Mouse (Mus musculus): ENCODE data around the gene Bcl9l.

The Bcl9l gene

GRCm38 (mm10) chr9:44513610-44514009, 31.0 kb downstream of the Bcl9l start:
- DNase-seq = no peak

- DNase-seq = no peak
These were observed 31.5 kb downstream of the Bcl9l start for GRCm38 (mm10) chr9:44514147-44514546.

GRCm38 (mm10) chr9:44515131-44515751, 32.6 kb downstream of the Bcl9l start:
- peak; percentile 83 for DNase-seq

DNA sequence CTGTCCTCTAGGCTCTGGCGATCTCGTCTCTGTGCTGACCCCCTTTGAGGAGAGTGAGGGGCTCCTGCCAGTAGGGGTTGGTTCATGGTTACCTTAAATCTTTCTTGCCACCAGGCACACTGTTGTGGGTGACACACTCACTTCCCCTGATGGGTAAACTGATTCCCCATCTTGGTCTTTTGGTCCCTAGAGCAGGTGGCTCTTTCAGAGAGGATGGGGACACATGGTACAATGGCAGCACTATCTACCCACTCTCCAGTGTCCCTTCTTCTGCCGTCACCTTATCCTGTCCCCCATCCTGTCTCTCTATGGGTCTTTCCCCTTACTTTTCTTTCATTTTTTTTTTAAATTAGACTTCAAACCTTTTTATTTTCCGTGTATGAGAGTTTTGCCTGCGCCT, 33.3 kb downstream of the Bcl9l start:
- DNase-seq = no peak

DNA sequence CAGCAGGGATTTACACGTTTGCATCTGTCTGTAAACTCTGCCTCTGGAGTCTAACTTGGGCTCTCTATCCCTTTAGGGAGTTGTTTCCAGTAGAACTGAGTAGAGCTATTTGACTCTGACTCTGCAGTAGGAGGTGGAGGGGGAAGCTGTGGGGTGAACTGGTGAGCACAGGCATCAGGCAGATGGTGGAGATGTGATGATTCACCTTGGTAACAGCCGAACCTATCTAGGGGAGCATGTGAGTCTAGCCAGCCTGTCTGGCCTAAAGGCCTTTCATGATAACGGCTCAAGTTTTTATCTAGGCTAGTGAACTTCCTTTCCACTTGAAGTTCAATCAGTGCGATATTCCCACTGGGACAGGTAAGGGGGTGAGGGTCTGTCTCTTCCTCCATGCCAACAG, 34.7 kb downstream of the Bcl9l start:
- DNase-seq = no peak

DNA sequence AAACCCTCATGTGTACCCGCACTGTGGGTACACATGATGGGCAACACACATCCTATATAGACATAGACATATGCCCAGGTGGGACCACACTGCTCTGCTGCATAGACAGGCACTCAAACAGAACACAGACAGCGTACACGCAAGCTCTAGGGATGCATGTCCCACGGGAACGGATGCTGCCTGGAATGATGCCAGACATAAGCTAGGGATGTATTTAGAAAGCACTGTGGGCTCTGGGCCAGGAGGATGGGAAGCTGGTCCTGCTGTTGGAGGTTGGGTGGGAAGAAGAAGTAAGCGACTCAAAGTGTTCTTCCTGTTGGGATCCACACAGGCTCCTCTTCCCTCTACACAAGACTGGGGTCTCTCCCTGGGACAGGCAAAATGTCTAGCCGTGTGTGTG, 35.4 kb downstream of the Bcl9l start:
- DNase-seq = no peak

GRCm38 (mm10) chr9:44521927-44522326, 39.3 kb downstream of the Bcl9l start:
- DNase-seq = no peak

DNA sequence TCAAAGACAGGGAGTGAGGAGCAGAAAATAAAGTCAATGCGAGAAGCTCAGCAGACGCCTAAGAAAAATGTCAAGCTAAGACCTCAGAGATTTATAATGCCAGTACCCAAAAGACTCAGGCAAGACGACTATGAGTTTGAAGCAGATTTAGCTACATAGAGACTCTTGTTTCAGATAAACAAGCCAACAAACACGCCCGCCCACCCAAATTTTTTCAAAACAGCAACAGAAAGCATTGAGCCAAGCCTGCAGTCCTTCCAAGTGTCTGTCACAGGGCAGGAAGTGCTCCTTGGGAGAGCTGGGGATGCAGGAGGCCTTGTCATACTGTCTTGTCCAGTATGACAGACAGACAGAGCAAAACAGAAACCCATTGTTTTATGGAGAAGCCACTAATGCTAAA, 41.1 kb downstream of the Bcl9l start:
- DNase-seq = no peak

- no peak for DNase-seq
These were observed 41.7 kb downstream of the Bcl9l start for GRCm38 (mm10) chr9:44524235-44524826.

- no peak for DNase-seq
These were observed 42.4 kb downstream of the Bcl9l start for GRCm38 (mm10) chr9:44525001-44525400.

DNA sequence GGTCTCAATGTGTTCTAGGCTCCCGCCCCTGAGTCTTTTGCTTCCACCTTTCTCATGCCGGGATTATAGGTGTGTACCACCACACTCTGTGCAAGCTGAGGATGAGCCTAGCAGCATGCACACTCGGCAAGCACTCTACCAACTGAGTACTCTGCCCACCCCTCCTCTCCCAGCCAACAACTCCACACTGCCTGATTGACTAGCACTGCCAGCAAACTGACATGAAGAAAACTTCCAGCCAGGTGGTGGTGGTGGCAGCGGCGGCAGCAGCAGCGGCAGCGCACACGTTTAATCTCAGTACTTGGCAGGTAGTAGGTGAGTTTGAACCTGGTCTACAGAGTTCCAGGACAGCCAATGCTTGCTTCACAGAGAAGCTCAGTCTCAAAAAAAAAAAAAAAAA, 43.0 kb downstream of the Bcl9l start:
- no peak for DNase-seq

DNA sequence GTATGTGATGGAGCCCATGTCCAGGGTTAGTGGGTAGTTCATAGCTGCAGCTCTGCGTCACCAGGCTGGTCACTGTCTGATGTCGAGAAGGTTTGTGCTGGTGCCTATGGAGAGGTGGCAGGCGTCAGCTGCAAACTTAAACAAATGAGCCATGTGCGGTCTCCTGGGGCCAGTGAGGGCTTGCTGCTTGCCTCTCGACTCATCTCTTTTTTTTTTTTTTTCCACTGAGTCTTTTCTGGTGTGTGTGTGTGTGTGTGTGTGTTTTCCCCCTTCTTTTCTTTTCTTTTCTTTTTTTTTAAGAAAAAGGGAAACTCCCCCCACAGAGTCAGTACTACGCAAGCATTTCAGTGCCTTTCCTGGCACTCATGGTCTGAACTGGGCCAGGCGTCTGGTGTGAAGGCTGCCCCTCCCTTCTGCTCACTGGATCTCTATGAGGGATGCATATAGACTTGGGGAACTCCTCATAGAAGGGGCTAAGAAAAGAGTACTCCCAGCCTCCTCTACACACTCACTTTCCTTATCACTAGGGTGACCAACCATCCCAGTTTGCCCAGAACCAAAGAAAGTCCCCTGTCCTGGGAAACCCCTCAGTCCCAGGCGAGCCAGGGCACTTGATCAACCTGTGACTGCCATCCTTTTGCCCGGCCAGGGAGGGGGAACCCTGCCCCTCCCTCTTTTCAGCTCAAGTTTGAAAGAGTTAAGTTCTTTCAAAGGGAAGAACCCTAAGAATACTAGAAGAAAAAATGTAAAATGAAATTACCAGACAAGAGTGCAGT, 43.9 kb downstream of the Bcl9l start:
- no peak for DNase-seq

DNA sequence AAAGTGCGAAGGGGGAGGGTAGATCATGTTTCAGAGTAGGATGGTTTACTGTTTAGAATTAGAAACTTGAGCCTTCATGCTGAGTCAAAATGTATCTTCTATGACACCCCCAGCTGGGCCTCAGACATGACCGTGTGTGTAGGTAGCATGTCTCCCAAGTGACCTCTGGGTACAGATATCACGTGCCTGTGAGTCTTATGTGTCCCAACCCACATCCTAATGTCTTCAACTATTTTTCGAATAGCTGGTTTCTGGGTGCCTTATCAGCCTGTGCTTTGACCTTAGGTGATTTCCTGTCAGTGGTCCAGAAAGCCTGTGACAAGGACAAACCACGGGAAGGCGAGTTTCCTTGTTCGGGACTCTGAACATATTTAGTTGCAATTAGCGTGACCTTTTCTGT, 45.7 kb downstream of the Bcl9l start:
- DNase-seq = no peak

GRCm38 (mm10) chr9:44532991-44533580, 50.5 kb downstream of the Bcl9l start:
- DNase-seq = no peak

- DNase-seq = no peak
These were observed 55.1 kb downstream of the Bcl9l start for GRCm38 (mm10) chr9:44537625-44538301.

- DNase-seq = peak; percentile 15 to 37
These were observed 57.3 kb downstream of the Bcl9l start for GRCm38 (mm10) chr9:44539816-44540421.

DNA sequence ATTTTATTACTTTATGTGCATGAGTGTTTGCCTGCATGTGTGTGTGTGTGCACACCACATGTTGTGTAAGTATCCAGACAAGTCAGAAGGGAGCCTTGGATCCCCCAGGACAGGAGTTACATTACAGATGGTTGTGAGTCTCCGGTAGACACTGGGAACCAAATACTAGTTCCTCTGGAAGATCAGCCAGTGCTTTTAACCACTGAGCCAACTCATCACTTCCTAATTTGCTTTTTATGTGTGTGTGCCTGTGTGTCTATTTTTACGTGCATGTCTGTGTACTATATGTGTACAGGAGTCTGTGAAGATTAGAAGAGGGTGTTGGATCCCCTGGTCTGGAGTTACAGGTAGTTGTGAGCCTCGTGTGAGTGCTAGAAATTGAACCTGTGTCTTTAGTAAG, 58.1 kb downstream of the Bcl9l start:
- no peak for DNase-seq

DNA sequence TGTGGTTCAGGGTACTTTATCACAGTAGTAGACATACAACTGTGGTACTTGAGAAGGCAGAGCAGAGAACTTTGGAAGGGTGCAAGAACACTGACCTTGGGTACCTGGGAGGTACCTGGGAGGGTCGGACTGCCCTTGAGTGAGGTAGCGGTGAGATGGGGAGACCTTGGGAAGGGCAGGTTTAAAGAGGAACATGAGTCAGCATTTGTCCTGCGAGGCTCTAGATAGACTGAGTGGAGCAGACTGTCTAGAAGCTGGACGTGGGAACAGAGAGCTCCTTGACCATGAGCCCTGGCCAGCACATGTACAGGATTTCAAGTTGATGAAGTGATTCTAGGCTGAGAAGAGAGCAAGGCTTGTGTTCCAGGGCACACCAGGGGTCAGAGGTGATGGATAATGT, 59.7 kb downstream of the Bcl9l start:
- DNase-seq = no peak

- DNase-seq = no peak
These were observed 62.4 kb downstream of the Bcl9l start for GRCm38 (mm10) chr9:44544986-44545385.

DNA sequence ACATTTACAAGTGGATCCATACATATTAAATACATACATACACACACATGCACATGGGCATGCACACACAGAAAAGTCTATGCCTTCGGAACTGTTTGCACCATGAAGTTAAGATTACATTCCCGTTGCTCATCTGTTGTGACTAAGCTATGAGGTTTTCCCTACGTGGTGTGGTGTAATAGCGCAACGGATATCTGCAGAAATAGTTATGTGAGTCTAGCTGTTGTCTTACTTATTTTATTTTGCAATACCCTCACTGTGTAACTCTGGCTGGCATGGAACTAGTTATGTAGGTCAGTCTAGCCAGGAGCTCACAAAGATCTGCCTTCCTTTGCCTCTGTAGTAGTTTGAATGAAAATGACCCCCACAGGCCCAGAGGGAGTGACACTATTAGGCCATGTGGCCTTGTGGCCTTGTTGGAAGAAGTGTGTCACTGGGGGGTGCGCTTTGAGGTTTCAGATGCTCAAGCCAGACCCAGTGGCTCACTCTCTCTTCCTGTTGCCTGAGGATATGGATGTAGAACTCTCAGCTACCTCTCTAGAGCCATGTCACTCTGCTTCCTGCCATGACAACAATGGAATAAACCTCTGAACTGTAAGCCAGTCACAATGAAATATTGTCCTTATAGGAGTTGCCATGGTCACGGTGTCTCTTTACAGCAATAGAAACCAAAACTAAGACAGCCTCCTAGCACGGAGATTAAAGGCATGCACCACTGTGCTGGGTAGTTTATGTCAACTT, 66.0 kb downstream of the Bcl9l start:
- no peak for DNase-seq

GRCm38 (mm10) chr9:44551138-44551537, 68.5 kb downstream of the Bcl9l start:
- no peak for DNase-seq

GRCm38 (mm10) chr9:44552161-44552560, 69.5 kb downstream of the Bcl9l start:
- peak; percentile 4 to 15 for DNase-seq

Measured in kidney, adult 8-10 months (tissue).